In the genomic region with DNA sequence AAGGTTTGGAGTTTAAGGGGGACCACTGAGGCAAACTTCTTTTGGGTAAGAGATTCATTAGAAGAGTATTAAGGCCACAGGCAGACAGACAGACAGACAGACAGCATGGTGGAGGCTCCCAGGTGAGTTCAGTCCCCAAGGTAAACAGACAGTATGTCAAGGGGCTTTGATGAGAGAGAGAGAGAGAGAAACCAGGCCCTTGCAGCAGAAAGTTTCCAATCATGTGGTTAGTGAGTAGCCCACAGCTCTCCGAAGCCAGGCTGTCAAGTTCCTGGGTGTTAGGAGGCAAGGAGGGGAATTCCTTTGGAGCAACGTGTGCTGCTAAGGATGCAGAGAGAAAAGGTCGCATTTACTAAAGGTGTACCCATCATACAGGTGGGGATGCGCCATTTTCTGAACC, we compare ENCODE assay signal across 28 mouse cellular contexts. TPM values are rescaled to one million over a fixed set of nuclear protein-coding genes. Genes with fewer than 3 reads are reported as not detected.
"Had no signal": no experiment of that assay in that cellular context is flagged by ENCODE, and none has a peak within 500 bp of the region (broad histone marks: within the 10 kb centered on the region; RNA-seq: fewer than 3 reads in every experiment).

No protein-coding gene starts in this region.

- H3K27me3 ChIP-seq: embryonic facial prominence, embryonic 12.5 days; embryonic facial prominence, embryonic 13.5 days; embryonic facial prominence, embryonic 15.5 days; forebrain, embryonic 15.5 days had no signal

- H3K27ac ChIP-seq: embryonic facial prominence, embryonic 10.5 days; embryonic facial prominence, embryonic 12.5 days; embryonic facial prominence, embryonic 13.5 days; embryonic facial prominence, embryonic 15.5 days; forebrain, embryonic 10.5 days; forebrain, embryonic 12.5 days; forebrain, embryonic 13.5 days; forebrain, embryonic 15.5 days; gastrocnemius, adult 2 months; heart, adult 2 months had no signal

- ATAC-seq: forebrain, embryonic 13.5 days; forebrain, embryonic 14.5 days; forebrain, embryonic 15.5 days; forebrain, embryonic 16.5 days; forebrain, postnatal 0 days had no signal

- H3K9me3 ChIP-seq: embryonic facial prominence, embryonic 10.5 days; embryonic facial prominence, embryonic 12.5 days; embryonic facial prominence, embryonic 13.5 days; embryonic facial prominence, embryonic 15.5 days; forebrain, embryonic 10.5 days; forebrain, embryonic 12.5 days; forebrain, embryonic 13.5 days; forebrain, embryonic 15.5 days had no signal

- H3K4me1 ChIP-seq: embryonic facial prominence, embryonic 10.5 days; embryonic facial prominence, embryonic 12.5 days; embryonic facial prominence, embryonic 13.5 days; embryonic facial prominence, embryonic 15.5 days; forebrain, embryonic 12.5 days; forebrain, embryonic 13.5 days; forebrain, embryonic 15.5 days had no signal

- DNase-seq: cerebellum, adult 8-10 months; cerebellum, adult 9-10 months; cerebellum, adult 9-11 months; cerebellum, postnatal 10 days; cerebellum, postnatal 14 days; cerebellum, postnatal 25 days; cerebellum, postnatal 36 days; embryo, embryonic 11 days; forebrain, postnatal 0 days; gastrocnemius, postnatal 10 days; gastrocnemius, postnatal 14 days; gastrocnemius, postnatal 25 days; gastrocnemius, postnatal 36 days; heart, adult 18-20 months; heart, adult 2 months had no signal

- H3K4me3 ChIP-seq: embryonic facial prominence, embryonic 10.5 days; embryonic facial prominence, embryonic 12.5 days; embryonic facial prominence, embryonic 13.5 days; embryonic facial prominence, embryonic 15.5 days; erythroblast, embryonic 14.5 days; forebrain, embryonic 10.5 days; forebrain, embryonic 12.5 days; forebrain, embryonic 13.5 days; forebrain, embryonic 15.5 days; gastrocnemius, adult 2 months; heart, adult 2 months had no signal

- H3K9ac ChIP-seq: embryonic facial prominence, embryonic 12.5 days; embryonic facial prominence, embryonic 13.5 days; embryonic facial prominence, embryonic 15.5 days; forebrain, embryonic 12.5 days; forebrain, embryonic 13.5 days; forebrain, embryonic 15.5 days; forebrain, postnatal 0 days had no signal

- H3K4me2 ChIP-seq: embryonic facial prominence, embryonic 12.5 days; embryonic facial prominence, embryonic 13.5 days; embryonic facial prominence, embryonic 15.5 days; forebrain, embryonic 12.5 days; forebrain, embryonic 13.5 days; forebrain, embryonic 15.5 days had no signal

- H3K36me3 ChIP-seq: embryonic facial prominence, embryonic 10.5 days; embryonic facial prominence, embryonic 12.5 days; embryonic facial prominence, embryonic 13.5 days; embryonic facial prominence, embryonic 15.5 days; forebrain, embryonic 10.5 days; forebrain, embryonic 12.5 days; forebrain, embryonic 15.5 days had no signal

RNA-seq across cellular contexts. Expression of a gene that starts 9.8 kb away (rescaled TPM):
- total RNA-seq: granulocyte monocyte progenitor cell, adult 5-6 weeks had no signal
